Mouse (Mus musculus): Measurements from ENCODE around the gene Mnd1. TPM values are rescaled to one million over a fixed set of nuclear protein-coding genes. Genes with fewer than 3 reads are reported as not detected.

Mnd1 gene
- polyA plus RNA-seq, 1 experiment from 2014 or later = 11.4 TPM

GRCm38 (mm10) chr3:84092875-84093274, 62.7 kb downstream of the Mnd1 start:
- no peaks in the 10 kb centered on the region for H3K4me1 ChIP-seq (replicated peaks)
- 79% methylated on average over 2 of the region's 2 CpGs for WGBS

GRCm38 (mm10) chr3:84090982-84091381, 64.6 kb downstream of the Mnd1 start:
- H3K4me2 ChIP-seq = no peak overlapping the region
- H3K9ac ChIP-seq = no peak overlapping the region
- H3K4me1 ChIP-seq (replicated peaks) = no peaks in the 10 kb centered on the region
- no peaks in the 10 kb centered on the region for H3K9me3 ChIP-seq (replicated peaks)
- H3K4me3 ChIP-seq = no peak overlapping the region
- H3K36me3 ChIP-seq = no peaks in the 10 kb centered on the region
- no peak for ATAC-seq (ENCODE audit: insufficient number of reproducible peaks, low FRiP score)
- 35% methylated on average over 2 of the region's 2 CpGs for WGBS
- no peaks in the 10 kb centered on the region for H3K27me3 ChIP-seq (replicated peaks)
- no peak overlapping the region for H3K27ac ChIP-seq (ENCODE audit: poor library complexity, severe bottlenecking)

More at GRCm38 (mm10) chr3:84092875-84093274, 62.7 kb downstream of the Mnd1 start:
- no peak overlapping the region for H3K4me2 ChIP-seq
- H3K9ac ChIP-seq = no peak overlapping the region
- H3K9me3 ChIP-seq (replicated peaks) = no peaks in the 10 kb centered on the region
- H3K27ac ChIP-seq (ENCODE audit: poor library complexity, severe bottlenecking) = no peak overlapping the region
- no peak for ATAC-seq (ENCODE audit: insufficient number of reproducible peaks, low FRiP score)
- no peaks in the 10 kb centered on the region for H3K27me3 ChIP-seq (replicated peaks)
- no peaks in the 10 kb centered on the region for H3K36me3 ChIP-seq
- no peak overlapping the region for H3K4me3 ChIP-seq

GRCm38 (mm10) chr3:84086921-84087320, 68.7 kb downstream of the Mnd1 start:
- Histone ChIP-seq H3K4me2 (no peak overlapping the region), H3K27me3 (replicated peaks) (no peaks in the 10 kb centered on the region), H3K9me3 (replicated peaks) (peaks cover 3% of the 10 kb centered on the region), H3K9ac (no peak overlapping the region), H3K36me3 (no peaks in the 10 kb centered on the region; the same call in 1 of the 2 replicates), H3K4me1 (replicated peaks) (peaks cover 7% of the 10 kb centered on the region; the same call in 1 of the 2 replicates), H3K27ac (ENCODE audit: poor library complexity, severe bottlenecking) (no peak overlapping the region), H3K4me3 (no peak overlapping the region)
- no peak for ATAC-seq (ENCODE audit: insufficient number of reproducible peaks, low FRiP score)
- WGBS = 75% methylated on average over 2 of the region's 2 CpGs

GRCm38 (mm10) chr3:84086337-84086736, 69.2 kb downstream of the Mnd1 start:
- no peak for ATAC-seq (ENCODE audit: insufficient number of reproducible peaks, low FRiP score)
- no peak overlapping the region for H3K9ac ChIP-seq
- WGBS = 87% methylated on average over 7 of the region's 7 CpGs
- no peak overlapping the region for H3K4me3 ChIP-seq
- H3K36me3 ChIP-seq = no peaks in the 10 kb centered on the region; the same call in 1 of the 2 replicates
- peaks cover 7% of the 10 kb centered on the region; the same call in 1 of the 2 replicates for H3K4me1 ChIP-seq (replicated peaks)
- no peak overlapping the region for H3K4me2 ChIP-seq
- H3K27me3 ChIP-seq (replicated peaks) = no peaks in the 10 kb centered on the region
- H3K9me3 ChIP-seq (replicated peaks) = peaks cover 5% of the 10 kb centered on the region
- no peak overlapping the region for H3K27ac ChIP-seq (ENCODE audit: poor library complexity, severe bottlenecking)

- ATAC-seq (ENCODE audit: insufficient number of reproducible peaks, low FRiP score) = no peak
- Histone ChIP-seq H3K4me1 (replicated peaks) (peaks cover 7% of the 10 kb centered on the region; the same call in 1 of the 2 replicates), H3K9ac (no peak overlapping the region), H3K27ac (ENCODE audit: poor library complexity, severe bottlenecking) (no peak overlapping the region), H3K4me2 (no peak overlapping the region), H3K27me3 (replicated peaks) (no peaks in the 10 kb centered on the region), H3K36me3 (no peaks in the 10 kb centered on the region; the same call in 1 of the 2 replicates), H3K9me3 (replicated peaks) (peaks cover 5% of the 10 kb centered on the region), H3K4me3 (no peak overlapping the region)
- WGBS = 22% methylated on average over 9 of the region's 9 CpGs
Observed at GRCm38 (mm10) chr3:84085429-84085828, 70.2 kb downstream of the Mnd1 start.

GRCm38 (mm10) chr3:84081208-84081722, 74.3 kb downstream of the Mnd1 start:
- peaks cover 7% of the 10 kb centered on the region; the same call in 1 of the 2 replicates for H3K4me1 ChIP-seq (replicated peaks)
- no peaks in the 10 kb centered on the region; the same call in 1 of the 2 replicates for H3K36me3 ChIP-seq
- no peaks in the 10 kb centered on the region for H3K27me3 ChIP-seq (replicated peaks)
- H3K9ac ChIP-seq = no peak overlapping the region
- WGBS = 83% methylated on average over 4 of the region's 4 CpGs
- H3K4me2 ChIP-seq = no peak overlapping the region
- H3K9me3 ChIP-seq (replicated peaks) = peaks cover 5% of the 10 kb centered on the region
- no peak for ATAC-seq (ENCODE audit: insufficient number of reproducible peaks, low FRiP score)
- no peak overlapping the region for H3K27ac ChIP-seq (ENCODE audit: poor library complexity, severe bottlenecking)
- H3K4me3 ChIP-seq = no peak overlapping the region

GRCm38 (mm10) chr3:84080074-84080473, 75.5 kb downstream of the Mnd1 start:
- H3K4me3 ChIP-seq = no peak overlapping the region
- H3K27me3 ChIP-seq (replicated peaks) = no peaks in the 10 kb centered on the region
- ATAC-seq (ENCODE audit: insufficient number of reproducible peaks, low FRiP score) = no peak
- no peak overlapping the region for H3K27ac ChIP-seq (ENCODE audit: poor library complexity, severe bottlenecking)
- no peak overlapping the region for H3K9ac ChIP-seq
- H3K4me1 ChIP-seq (replicated peaks) = peaks cover 4% of the 10 kb centered on the region; the same call in 1 of the 2 replicates
- 75% methylated on average over 7 of the region's 7 CpGs for WGBS
- peaks cover 5% of the 10 kb centered on the region for H3K9me3 ChIP-seq (replicated peaks)
- H3K4me2 ChIP-seq = no peak overlapping the region
- H3K36me3 ChIP-seq = no peaks in the 10 kb centered on the region; the same call in 1 of the 2 replicates

- Histone ChIP-seq H3K9ac (no peak overlapping the region), H3K36me3 (no peaks in the 10 kb centered on the region; the same call in 1 of the 2 replicates), H3K9me3 (replicated peaks) (peaks cover 5% of the 10 kb centered on the region), H3K27ac (ENCODE audit: poor library complexity, severe bottlenecking) (no peak overlapping the region), H3K4me3 (no peak overlapping the region), H3K4me1 (replicated peaks) (no peaks in the 10 kb centered on the region), H3K27me3 (replicated peaks) (no peaks in the 10 kb centered on the region), H3K4me2 (no peak overlapping the region)
- no peak for ATAC-seq (ENCODE audit: insufficient number of reproducible peaks, low FRiP score)
- WGBS = 72% methylated on average over 4 of the region's 4 CpGs
Observed at GRCm38 (mm10) chr3:84077505-84077904, 78.1 kb downstream of the Mnd1 start.

GRCm38 (mm10) chr3:84076543-84077332, 78.8 kb downstream of the Mnd1 start:
- 76% methylated on average over 13 of the region's 13 CpGs for WGBS

GRCm38 (mm10) chr3:84075516-84075915, 80.1 kb downstream of the Mnd1 start:
- Histone ChIP-seq H3K36me3 (no peaks in the 10 kb centered on the region), H3K27ac (ENCODE audit: poor library complexity, severe bottlenecking) (no peak overlapping the region), H3K4me3 (no peak overlapping the region), H3K4me1 (replicated peaks) (no peaks in the 10 kb centered on the region), H3K27me3 (replicated peaks) (no peaks in the 10 kb centered on the region), H3K4me2 (no peak overlapping the region), H3K9ac (no peak overlapping the region), H3K9me3 (replicated peaks) (no peaks in the 10 kb centered on the region)
- ATAC-seq (ENCODE audit: insufficient number of reproducible peaks, low FRiP score) = no peak
- 77% methylated on average over 4 of the region's 4 CpGs for WGBS

More at GRCm38 (mm10) chr3:84076543-84077332, 78.8 kb downstream of the Mnd1 start:
- H3K27ac ChIP-seq (ENCODE audit: poor library complexity, severe bottlenecking) = no peak overlapping the region
- H3K9me3 ChIP-seq (replicated peaks) = no peaks in the 10 kb centered on the region
- H3K4me2 ChIP-seq = no peak overlapping the region
- no peaks in the 10 kb centered on the region for H3K4me1 ChIP-seq (replicated peaks)
- H3K4me3 ChIP-seq = no peak overlapping the region
- no peaks in the 10 kb centered on the region for H3K36me3 ChIP-seq
- no peak for ATAC-seq (ENCODE audit: insufficient number of reproducible peaks, low FRiP score)
- H3K9ac ChIP-seq = no peak overlapping the region
- no peaks in the 10 kb centered on the region for H3K27me3 ChIP-seq (replicated peaks)

GRCm38 (mm10) chr3:84074777-84075176, 80.8 kb downstream of the Mnd1 start:
- WGBS = 79% methylated on average over 2 of the region's 2 CpGs
- Histone ChIP-seq H3K4me3 (no peak overlapping the region), H3K4me1 (replicated peaks) (no peaks in the 10 kb centered on the region), H3K36me3 (no peaks in the 10 kb centered on the region), H3K27me3 (replicated peaks) (no peaks in the 10 kb centered on the region), H3K4me2 (no peak overlapping the region), H3K9ac (no peak overlapping the region), H3K27ac (ENCODE audit: poor library complexity, severe bottlenecking) (no peak overlapping the region), H3K9me3 (replicated peaks) (no peaks in the 10 kb centered on the region)
- ATAC-seq (ENCODE audit: insufficient number of reproducible peaks, low FRiP score) = no peak

Data from heart, embryonic 12.5 days (tissue).